1 mouse cellular context compared by ENCODE assay signal in the genomic region with DNA sequence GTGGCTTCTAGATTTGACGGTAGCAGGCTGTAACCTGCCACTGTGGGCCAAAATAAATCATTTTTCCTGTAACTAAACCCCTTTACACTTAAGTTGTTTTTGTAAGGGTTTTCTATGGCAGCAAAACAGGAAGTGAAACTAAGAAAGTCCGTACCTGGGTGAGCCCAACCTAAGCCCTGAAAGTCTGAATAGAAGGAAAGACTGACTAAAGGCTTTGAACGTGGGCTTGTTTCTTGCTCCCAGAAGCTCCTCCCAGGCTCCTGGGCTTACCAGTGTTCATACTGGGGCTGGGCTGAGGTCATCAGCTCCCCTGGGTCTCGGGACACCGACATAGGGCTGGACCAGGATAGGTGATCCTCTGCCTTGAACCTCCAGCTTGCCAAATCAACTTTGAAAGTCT.
TF ChIP-seq lines count a peak whose summit lies in the region.

No protein-coding gene starts in this region.

TF ChIP-seq in CH12.LX, 34 proteins besides CTCF, POLR2A, EP300 and RAD21 (continued from another document):
- TF ChIP-seq MAX (IDR thresholded peaks at IDR 0.05; ENCODE audit: low read length): peak; percentile 67; the same call in 1 of the 2 replicates
- TF ChIP-seq POLR2AphosphoS2 (IDR thresholded peaks at IDR 0.05; ENCODE audit: low read depth, low read length): peak; percentile 59; the same call in 1 of the 2 replicates
- TF ChIP-seq CHD2 (IDR thresholded peaks at IDR 0.05; ENCODE audit: low read length): peak; percentile 84
- TF ChIP-seq TBP (conservative IDR thresholded peaks at IDR 0.05; ENCODE audit: low read depth, low read length): 0 out of 2 replicates have a peak, but pooled peaks have one; percentile 35
- TF ChIP-seq MXI1 (IDR thresholded peaks at IDR 0.05; ENCODE audit: low read depth, low read length): peak; percentile 52; the same call in 1 of the 2 replicates
- peak; percentile 96 for TF ChIP-seq ETS1 (conservative IDR thresholded peaks at IDR 0.05; ENCODE audit: low read depth, low read length)
